10 mouse cellular contexts compared by ENCODE assay signal in the genomic region with DNA sequence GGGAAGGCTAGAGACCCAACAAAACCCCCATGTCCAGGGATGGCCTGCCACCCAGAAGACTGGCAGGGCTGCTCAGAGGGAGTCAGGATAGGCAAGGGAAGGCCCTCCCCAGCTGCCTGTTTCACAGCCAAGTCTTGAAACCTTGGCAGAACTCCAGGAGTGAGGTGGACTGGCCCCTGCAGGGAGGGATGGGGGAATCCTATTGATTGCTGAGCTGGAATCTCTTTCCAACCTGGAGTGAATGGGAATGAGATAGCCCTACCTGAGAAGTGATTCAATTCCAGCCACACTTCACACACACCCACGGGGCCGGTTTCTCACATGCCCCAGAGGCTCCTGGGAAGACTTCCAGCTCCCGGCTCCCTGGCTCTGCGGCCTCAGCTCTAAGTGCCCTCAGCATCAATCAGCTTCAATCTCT. TPM values are rescaled to one million over a fixed set of nuclear protein-coding genes. Genes with fewer than 3 reads are reported as not detected.
DNase-seq lines count a peak whose midpoint lies in the region; ATAC-seq and TF ChIP-seq lines count a peak whose summit lies in the region.
"Had no signal": no experiment of that assay in that cellular context is flagged by ENCODE, and none has a peak within 500 bp of the region (broad histone marks: within the 10 kb centered on the region; RNA-seq: fewer than 3 reads in every experiment).

No protein-coding gene starts in this region.

- no peaks in the 10 kb centered on the region for H3K9me3 ChIP-seq in stomach, embryonic 14.5 days (ENCODE audit: control insufficient read depth, low read depth, low read length)
- H3K9me3 ChIP-seq: megakaryocyte, embryonic 14.5 days had no signal

- DNase-seq in left cerebral cortex, adult 18-20 months (ENCODE audit: low spot score in 2 of 2): peak; percentile 25 to 38
- DNase-seq in left cerebral cortex, adult 11 months (ENCODE audit: low spot score): no peak
- DNase-seq in cerebellum, postnatal 10 days: peak; percentile 72 to 77
- DNase-seq in heart, adult 8-10 months (ENCODE audit: low spot score): peak; percentile 66
- DNase-seq in kidney, adult 2 months: peak; percentile 55
- peak; percentile 48 for DNase-seq in lung, postnatal 14 days
- DNase-seq in thymus, postnatal 25 days: no peak

- no peak overlapping the region for H3K9ac ChIP-seq in stomach, embryonic 14.5 days (replicated peaks; ENCODE audit: low read depth, low read length)

- no peak overlapping the region for H3K27ac ChIP-seq in kidney, adult 2 months (ENCODE audit: insufficient read depth, low read depth, low read length)
- H3K27ac ChIP-seq in stomach, embryonic 14.5 days (ENCODE audit: low read length): peak overlapping the region; percentile 61; the same call in 1 of the 2 replicates

- TF ChIP-seq POLR2A in kidney, adult 2 months (IDR thresholded peaks at IDR 0.05; ENCODE audit: low read depth, low read length): no peak

- WGBS in kidney, adult 2 months: 34% methylated on average over 4 of the region's 4 CpGs
- WGBS in stomach, embryonic 14.5 days: 28% methylated on average over 4 of the region's 4 CpGs

- H3K36me3 ChIP-seq in kidney, adult 2 months (ENCODE audit: control insufficient read depth, insufficient read depth, low read length): no peaks in the 10 kb centered on the region
- H3K36me3 ChIP-seq in stomach, embryonic 14.5 days (ENCODE audit: control insufficient read depth, insufficient read depth, low read length): no peaks in the 10 kb centered on the region

- no peak for TF ChIP-seq CTCF in kidney, adult 2 months (conservative IDR thresholded peaks at IDR 0.05; ENCODE audit: insufficient read depth, insufficient read length, low read depth, low read length)

- no peaks in the 10 kb centered on the region for H3K27me3 ChIP-seq in kidney, adult 2 months (replicated peaks; ENCODE audit: control insufficient read depth, insufficient read depth, low read length)
- no peaks in the 10 kb centered on the region for H3K27me3 ChIP-seq in stomach, embryonic 14.5 days (ENCODE audit: control insufficient read depth, insufficient read depth, low read length)

- H3K4me1 ChIP-seq in kidney, adult 2 months (ENCODE audit: control insufficient read depth, insufficient read depth, low read length): peaks cover 4% of the 10 kb centered on the region
- peaks cover 24% of the 10 kb centered on the region for H3K4me1 ChIP-seq in stomach, embryonic 14.5 days (ENCODE audit: control insufficient read depth, insufficient read depth, low read length)
- H3K4me1 ChIP-seq: megakaryocyte, embryonic 14.5 days had no signal

- H3K4me3 ChIP-seq in kidney, adult 2 months (ENCODE audit: insufficient read depth, low read depth, low read length): no peak overlapping the region
- no peak overlapping the region for H3K4me3 ChIP-seq in stomach, embryonic 14.5 days (ENCODE audit: low read depth, low read length)
- H3K4me3 ChIP-seq: erythroblast, embryonic 14.5 days; megakaryocyte, embryonic 14.5 days had no signal

- H3K4me2 ChIP-seq in stomach, embryonic 14.5 days (replicated peaks; ENCODE audit: low read depth, low read length): no peak overlapping the region

- ATAC-seq in stomach, embryonic 14.5 days (ENCODE audit: insufficient number of reproducible peaks, insufficient read depth, low FRiP score, low read depth): peak; percentile 16; the same call in 1 of the 2 replicates

RNA-seq across cellular contexts. Expression of a gene that starts 47.9 kb away (rescaled TPM):
- total RNA-seq in left cerebral cortex, adult 18-20 months (2021): not detected
- total RNA-seq in heart, adult 8-10 months (2022): not detected
- polyA plus RNA-seq in kidney, adult 2 months (2012; rRNA removed): not detected in 2 replicates
- polyA plus RNA-seq in stomach, embryonic 14.5 days (2014; fragmentation: Nextera tagmentation; extraction: Ambion mirVana): not detected in 2 replicates
- polyA plus RNA-seq: erythroblast, embryonic 14.5 days had no signal

RNA-seq across cellular contexts. Expression of a gene that starts 57.3 kb away (rescaled TPM):
- total RNA-seq in left cerebral cortex, adult 18-20 months (2021): not detected
- not detected for total RNA-seq in heart, adult 8-10 months (2022)
- not detected in 2 replicates for polyA plus RNA-seq in kidney, adult 2 months (2012; rRNA removed)
- not detected in 2 replicates for polyA plus RNA-seq in stomach, embryonic 14.5 days (2014; fragmentation: Nextera tagmentation; extraction: Ambion mirVana)
- polyA plus RNA-seq: erythroblast, embryonic 14.5 days had no signal

Comparison
In these comparisons a context has a peak if more than half of its experiments do, and no peak if none do; other contexts are left out.
1. DNase-seq: peak in left cerebral cortex, adult 18-20 months (2 of 2), cerebellum, postnatal 10 days (2 of 2), heart, adult 8-10 months (single experiment), kidney, adult 2 months (single experiment) and lung, postnatal 14 days (single experiment); none in left cerebral cortex, adult 11 months (single experiment) and thymus, postnatal 25 days (single experiment).